Mouse (Mus musculus) kidney, postnatal 36 days (tissue): ENCODE data around the gene Epgn.
A peak's percentile ranks its signal among the peaks of the same experiment; 100 is the strongest.

Experiments used
- DNase-seq, 2 experiments: peaks; one replicate each; pipeline ENCODE4 v3.0.0; 2021 to 2022; ENCODE audit warnings: mixed read lengths in 2 of 2

The Epgn gene

GRCm38 (mm10) chr5:91027164-91027563 lies at the start of gene Epgn:
Gene Epgn, plus strand, starts transcription at chr5:91027464.
- no peak for DNase-seq

GRCm38 (mm10) chr5:90980297-90980696 lies 47.0 kb upstream of the Epgn start:
- DNase-seq, result no peak

GRCm38 (mm10) chr5:90987605-90988004 lies 39.7 kb upstream of the Epgn start:
- DNase-seq, result no peak

GRCm38 (mm10) chr5:90988149-90988548 lies 39.1 kb upstream of the Epgn start:
- DNase-seq, result no peak

GRCm38 (mm10) chr5:90988592-90988991 lies 38.7 kb upstream of the Epgn start:
- DNase-seq, result no peak

GRCm38 (mm10) chr5:90999942-91000341 lies 27.3 kb upstream of the Epgn start:
- no peak for DNase-seq

- no peak for DNase-seq
Measured at GRCm38 (mm10) chr5:91015216-91015615, 12.0 kb upstream of the Epgn start.

GRCm38 (mm10) chr5:91023114-91023513 lies 4.2 kb upstream of the Epgn start:
- DNase-seq, result no peak

GRCm38 (mm10) chr5:91027840-91028239 lies 576 bp downstream of the Epgn start:
- no peak for DNase-seq

GRCm38 (mm10) chr5:91030629-91031028 lies 3.4 kb downstream of the Epgn start:
- DNase-seq, result no peak

- DNase-seq, result peak in 1 of 2 experiments; percentile 6
Measured at GRCm38 (mm10) chr5:91035341-91035740, 8.1 kb downstream of the Epgn start.

- DNase-seq, result no peak
Measured at GRCm38 (mm10) chr5:91036628-91037027, 9.4 kb downstream of the Epgn start.

GRCm38 (mm10) chr5:91037756-91038155 lies 10.5 kb downstream of the Epgn start:
- DNase-seq, result no peak

- DNase-seq, result peak; percentile 23 to 41
Measured at GRCm38 (mm10) chr5:91038547-91038946, 11.3 kb downstream of the Epgn start.

- DNase-seq, result no peak
Measured at GRCm38 (mm10) chr5:91038963-91039362, 11.7 kb downstream of the Epgn start.

- DNase-seq, result no peak
Measured at GRCm38 (mm10) chr5:91047987-91048386, 20.7 kb downstream of the Epgn start.

GRCm38 (mm10) chr5:91048397-91048796 lies 21.1 kb downstream of the Epgn start:
- no peak for DNase-seq

GRCm38 (mm10) chr5:91072340-91072739 lies 45.1 kb downstream of the Epgn start:
- DNase-seq, result no peak

GRCm38 (mm10) chr5:91073626-91074025 lies 46.4 kb downstream of the Epgn start:
- no peak for DNase-seq

GRCm38 (mm10) chr5:91074026-91074425 lies 46.8 kb downstream of the Epgn start:
- DNase-seq, result no peak

GRCm38 (mm10) chr5:91074450-91074950 lies 47.2 kb downstream of the Epgn start, which contains the start of gene Ereg:
Gene Ereg, plus strand, starts transcription at chr5:91074622.
- no peak for DNase-seq

GRCm38 (mm10) chr5:91075021-91075420 lies 47.8 kb downstream of the Epgn start:
- DNase-seq, result no peak

- no peak for DNase-seq
Measured at GRCm38 (mm10) chr5:91083016-91083415, 55.8 kb downstream of the Epgn start.
